Comparison of ENCODE assay signal across 24 mouse cellular contexts in the genomic region with DNA sequence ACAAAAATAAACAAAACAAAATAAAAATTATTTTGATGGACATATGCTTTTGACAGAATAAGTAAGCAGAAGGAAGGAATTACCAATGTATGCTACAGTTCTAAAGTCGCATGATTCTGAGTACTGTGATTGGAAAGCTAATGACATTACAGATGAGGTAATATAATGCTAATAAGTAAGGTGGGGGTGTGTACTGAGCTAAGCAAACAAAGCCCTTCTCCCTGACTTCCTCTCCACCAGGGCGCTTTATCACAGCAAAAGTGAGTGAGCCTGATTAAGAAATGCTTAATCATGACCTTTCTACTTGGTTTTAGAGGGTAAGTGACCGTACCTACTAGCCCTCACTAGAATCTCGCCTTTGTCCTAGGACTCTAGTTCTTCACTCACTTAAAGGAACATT. TPM values are rescaled to one million over a fixed set of nuclear protein-coding genes. Genes with fewer than 3 reads are reported as not detected.
DNase-seq lines count a peak whose midpoint lies in the region; ATAC-seq and TF ChIP-seq lines count a peak whose summit lies in the region.
"Had no signal": no experiment of that assay in that cellular context is flagged by ENCODE, and none has a peak within 500 bp of the region (broad histone marks: within the 10 kb centered on the region; RNA-seq: fewer than 3 reads in every experiment).

No protein-coding gene starts in this region.

- no peaks in the 10 kb centered on the region for H3K36me3 ChIP-seq in stomach, embryonic 15.5 days
- no peaks in the 10 kb centered on the region for H3K36me3 ChIP-seq in stomach, postnatal 0 days (ENCODE audit: control insufficient read depth, insufficient read depth, low read length)
- H3K36me3 ChIP-seq in intestine, embryonic 16.5 days (ENCODE audit: control insufficient read depth, insufficient read depth, low read length), result no peaks in the 10 kb centered on the region
- H3K36me3 ChIP-seq: embryonic facial prominence, embryonic 13.5 days; embryonic facial prominence, embryonic 15.5 days; forebrain, embryonic 12.5 days had no signal

- TF ChIP-seq CTCF in stomach, postnatal 0 days (IDR thresholded peaks at IDR 0.05; ENCODE audit: low read depth), result no peak

- no peak for TF ChIP-seq EP300 in stomach, postnatal 0 days (optimal IDR thresholded peaks at IDR 0.05)

- ATAC-seq in stomach, embryonic 15.5 days (ENCODE audit: insufficient read depth, low FRiP score, low read depth), result peak; percentile 56; the same call in 1 of the 2 replicates
- peak; percentile 92 for ATAC-seq in stomach, postnatal 0 days (ENCODE audit: low FRiP score, low TSS enrichment)
- ATAC-seq in intestine, embryonic 16.5 days, result no peak
- ATAC-seq: activated CD4-positive, CD25-positive, alpha-beta regulatory T cell, adult 4 months; forebrain, embryonic 14.5 days; forebrain, embryonic 16.5 days; Patski had no signal

- no peak overlapping the region for H3K4me3 ChIP-seq in stomach, embryonic 15.5 days (replicated peaks)
- no peak overlapping the region for H3K4me3 ChIP-seq in stomach, postnatal 0 days (ENCODE audit: low read depth, low read length)
- no peak overlapping the region for H3K4me3 ChIP-seq in intestine, embryonic 16.5 days (ENCODE audit: low read length)
- H3K4me3 ChIP-seq: embryonic facial prominence, embryonic 13.5 days; embryonic facial prominence, embryonic 15.5 days; erythroblast, embryonic 14.5 days; forebrain, embryonic 10.5 days; forebrain, embryonic 12.5 days had no signal

- WGBS in stomach, embryonic 15.5 days, result 67% methylated on average over 4 of the region's 4 CpGs
- 63% methylated on average over 4 of the region's 4 CpGs for WGBS in stomach, postnatal 0 days
- WGBS in intestine, embryonic 16.5 days, result 62% methylated on average over 4 of the region's 4 CpGs

- no peak overlapping the region for H3K27ac ChIP-seq in stomach, embryonic 15.5 days
- no peak overlapping the region for H3K27ac ChIP-seq in stomach, postnatal 0 days (replicated peaks)
- H3K27ac ChIP-seq in intestine, embryonic 16.5 days (ENCODE audit: low read length), result no peak overlapping the region
- H3K27ac ChIP-seq: embryonic facial prominence, embryonic 13.5 days; embryonic facial prominence, embryonic 15.5 days; forebrain, embryonic 10.5 days; forebrain, embryonic 12.5 days had no signal

- H3K9me3 ChIP-seq in stomach, embryonic 15.5 days, result no peaks in the 10 kb centered on the region
- H3K9me3 ChIP-seq in stomach, postnatal 0 days (ENCODE audit: control insufficient read depth, low read length), result no peaks in the 10 kb centered on the region
- no peaks in the 10 kb centered on the region for H3K9me3 ChIP-seq in intestine, embryonic 16.5 days (ENCODE audit: control insufficient read depth, low read length)
- H3K9me3 ChIP-seq: embryonic facial prominence, embryonic 13.5 days; embryonic facial prominence, embryonic 15.5 days; forebrain, embryonic 10.5 days; forebrain, embryonic 12.5 days had no signal

- H3K4me1 ChIP-seq in stomach, embryonic 15.5 days, result no peaks in the 10 kb centered on the region
- no peaks in the 10 kb centered on the region for H3K4me1 ChIP-seq in stomach, postnatal 0 days (replicated peaks; ENCODE audit: control insufficient read depth, insufficient read depth)
- H3K4me1 ChIP-seq in intestine, embryonic 16.5 days (ENCODE audit: control insufficient read depth, insufficient read depth, low read length), result no peaks in the 10 kb centered on the region
- H3K4me1 ChIP-seq: embryonic facial prominence, embryonic 15.5 days; forebrain, embryonic 12.5 days had no signal

- no peaks in the 10 kb centered on the region for H3K27me3 ChIP-seq in stomach, embryonic 15.5 days (replicated peaks)
- no peaks in the 10 kb centered on the region for H3K27me3 ChIP-seq in stomach, postnatal 0 days (ENCODE audit: control insufficient read depth, insufficient read depth, low read length)
- no peaks in the 10 kb centered on the region for H3K27me3 ChIP-seq in intestine, embryonic 16.5 days (replicated peaks; ENCODE audit: control insufficient read depth, insufficient read depth, low read length)
- H3K27me3 ChIP-seq: embryonic facial prominence, embryonic 13.5 days; embryonic facial prominence, embryonic 15.5 days; forebrain, embryonic 12.5 days; Patski had no signal

- DNase-seq in 416B (ENCODE audit: low read depth), result peak; percentile 2
- DNase-seq in stomach, postnatal 0 days (ENCODE audit: low spot score), result no peak
- DNase-seq in yolk sac, embryonic 10.5 days (ENCODE audit: low spot score), result no peak
- DNase-seq: adrenal gland, adult 8-10 months; adrenal gland, postnatal 14 days; adrenal gland, postnatal 36 days; cerebellum, adult 11-12 months; cerebellum, adult 2 months; cerebellum, adult 9-10 months; cerebellum, postnatal 10 days; cerebellum, postnatal 36 days; embryo, embryonic 11 days had no signal

- no peak overlapping the region for H3K9ac ChIP-seq in stomach, embryonic 15.5 days
- no peak overlapping the region for H3K9ac ChIP-seq in stomach, postnatal 0 days (ENCODE audit: low read length)
- H3K9ac ChIP-seq in intestine, embryonic 16.5 days (ENCODE audit: low read depth, low read length), result no peak overlapping the region
- H3K9ac ChIP-seq: embryonic facial prominence, embryonic 13.5 days; embryonic facial prominence, embryonic 15.5 days; forebrain, embryonic 12.5 days had no signal

- no peak overlapping the region for H3K4me2 ChIP-seq in stomach, embryonic 15.5 days
- H3K4me2 ChIP-seq in stomach, postnatal 0 days (replicated peaks; ENCODE audit: low read depth), result no peak overlapping the region
- H3K4me2 ChIP-seq in intestine, embryonic 16.5 days (ENCODE audit: low read depth, low read length), result no peak overlapping the region
- H3K4me2 ChIP-seq: embryonic facial prominence, embryonic 13.5 days; embryonic facial prominence, embryonic 15.5 days; forebrain, embryonic 12.5 days had no signal

RNA-seq across cellular contexts. Expression of gene Hdgfl3, which starts 14.0 kb away (rescaled TPM):
- polyA plus RNA-seq in stomach, embryonic 15.5 days (2015; fragmentation: Nextera tagmentation; extraction: Ambion mirVana), result 12.0 and 12.4 TPM in 2 replicates
- 6.6 and 7.1 TPM in 2 replicates for polyA plus RNA-seq in stomach, postnatal 0 days (2015; fragmentation: Nextera tagmentation; extraction: Ambion mirVana)
- polyA plus RNA-seq in intestine, embryonic 16.5 days (2015; fragmentation: Nextera tagmentation; extraction: Ambion mirVana), result 6.3 and 6.7 TPM in 2 replicates
- polyA plus RNA-seq: C2C12; erythroblast, embryonic 14.5 days had no signal
